Mouse (Mus musculus): Measurements from ENCODE around the gene Ficd. TPM values are rescaled to one million over a fixed set of nuclear protein-coding genes. Genes with fewer than 3 reads are reported as not detected.
A peak's percentile ranks its signal among the peaks of the same experiment; 100 is the strongest.

Ficd gene
- total RNA-seq, 1 experiment = 8.6 TPM

DNA sequence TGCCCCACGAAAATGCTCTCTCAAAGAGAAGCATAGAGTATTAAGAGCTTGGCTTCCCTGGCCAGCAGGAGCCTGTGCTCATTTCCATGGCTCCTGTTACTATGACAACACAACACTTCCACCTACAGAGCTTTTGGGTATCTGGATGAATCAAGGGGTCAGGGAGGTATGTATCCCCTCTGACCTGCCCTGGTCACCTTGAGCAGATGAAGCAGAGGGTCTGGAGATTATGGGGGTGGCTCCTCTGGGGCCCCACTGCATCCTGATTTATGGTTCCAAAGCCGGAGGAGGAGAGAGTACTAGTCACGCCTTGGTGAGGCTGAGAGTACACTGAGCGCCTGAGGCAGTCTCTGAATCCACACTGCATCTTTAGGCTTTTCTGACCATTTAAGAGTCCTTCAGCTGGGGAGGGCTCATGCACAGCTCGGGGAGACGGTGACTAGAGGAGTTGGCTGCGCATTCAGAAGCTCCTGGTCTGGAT, 4.9 kb upstream of the Ficd start:
- H3K9ac ChIP-seq (ENCODE audit: insufficient read depth, low read depth, low read length, poor library complexity, severe bottlenecking) = no peak overlapping the region
- no peak for DNase-seq (ENCODE audit: low read depth, low spot score)

DNA sequence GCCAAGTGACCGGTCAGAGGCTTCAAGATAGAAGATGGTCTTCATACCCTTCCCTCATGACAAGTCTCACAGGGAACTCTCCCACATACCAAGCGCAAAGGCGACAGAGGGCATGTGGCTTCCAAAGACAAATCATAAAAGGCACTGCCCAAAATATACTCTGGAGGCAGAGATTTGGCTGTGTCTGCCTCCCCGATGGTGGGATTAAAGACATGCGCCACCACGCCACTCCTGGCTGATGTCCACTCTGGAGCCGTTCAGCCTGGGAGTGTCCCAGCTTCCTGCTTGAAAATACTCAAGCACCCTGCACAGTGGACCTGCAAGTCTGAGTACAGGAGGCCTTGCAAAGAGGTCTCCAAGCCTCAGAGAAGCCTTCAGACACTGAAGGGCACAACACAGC, 4.4 kb upstream of the Ficd start:
- Histone ChIP-seq H3K9me3 (ENCODE audit: control insufficient read depth, insufficient read depth, low read depth, low read length) (no peaks in the 10 kb centered on the region), H3K4me3 (ENCODE audit: insufficient read depth in 1 of 2, low read depth in 1 of 2, low read length in 2 of 2, poor library complexity in 1 of 2, severe bottlenecking in 1 of 2) (no peak overlapping the region), H3K36me3 (ENCODE audit: control insufficient read depth, insufficient read depth, low read length, poor library complexity, severe bottlenecking) (no peaks in the 10 kb centered on the region), H3K9ac (ENCODE audit: insufficient read depth, low read depth, low read length, poor library complexity, severe bottlenecking) (no peak overlapping the region), H3K27ac (ENCODE audit: insufficient read depth, low read depth, low read length, poor library complexity, severe bottlenecking) (no peak overlapping the region), H3K4me1 (ENCODE audit: control insufficient read depth in 2 of 2, insufficient read depth in 2 of 2, low read length in 2 of 2, poor library complexity in 1 of 2) (peaks cover 0 to 7% of the 10 kb centered on the region in 2 experiments; a peak in 1 of 4 replicates)
- in situ Hi-C loops (cut with MboI; ENCODE audit: low sequenced_read_pairs in 2 of 2, unreplicated experiment in 2 of 2) = no loop called here
- TF ChIP-seq ZC3H11A (IDR thresholded peaks at IDR 0.05; ENCODE audit: borderline replicate concordance, low read depth, low read length) = no peak
- no peak for TF ChIP-seq MAFK (IDR thresholded peaks at IDR 0.05; ENCODE audit: insufficient read depth, low read depth, low read length)
- no peak for DNase-seq (ENCODE audit: low read depth, low spot score)

More for the DNA sequence above, 4.9 kb upstream of the Ficd start:
- Histone ChIP-seq H3K4me3 (ENCODE audit: insufficient read depth in 1 of 2, low read depth in 1 of 2, low read length in 2 of 2, poor library complexity in 1 of 2, severe bottlenecking in 1 of 2) (no peak overlapping the region), H3K9me3 (ENCODE audit: control insufficient read depth, insufficient read depth, low read depth, low read length) (no peaks in the 10 kb centered on the region), H3K27ac (ENCODE audit: insufficient read depth, low read depth, low read length, poor library complexity, severe bottlenecking) (no peak overlapping the region), H3K4me1 (ENCODE audit: control insufficient read depth in 2 of 2, insufficient read depth in 2 of 2, low read length in 2 of 2, poor library complexity in 1 of 2) (peaks cover 0 to 7% of the 10 kb centered on the region in 2 experiments; a peak in 1 of 4 replicates), H3K36me3 (ENCODE audit: control insufficient read depth, insufficient read depth, low read length, poor library complexity, severe bottlenecking) (no peaks in the 10 kb centered on the region)
- in situ Hi-C loops (cut with MboI; ENCODE audit: low sequenced_read_pairs in 2 of 2, unreplicated experiment in 2 of 2) = no loop called here
- TF ChIP-seq HCFC1 (IDR thresholded peaks at IDR 0.05; ENCODE audit: borderline replicate concordance, insufficient read depth, low read length) (no peak), ZC3H11A (IDR thresholded peaks at IDR 0.05; ENCODE audit: borderline replicate concordance, low read depth, low read length) (no peak), ZNF384 (IDR thresholded peaks at IDR 0.05; ENCODE audit: low read depth, low read length) (no peak), CHD2 (IDR thresholded peaks at IDR 0.05; ENCODE audit: low read depth, low read length) (no peak), MAFK (IDR thresholded peaks at IDR 0.05; ENCODE audit: insufficient read depth, low read depth, low read length) (no peak)

DNA sequence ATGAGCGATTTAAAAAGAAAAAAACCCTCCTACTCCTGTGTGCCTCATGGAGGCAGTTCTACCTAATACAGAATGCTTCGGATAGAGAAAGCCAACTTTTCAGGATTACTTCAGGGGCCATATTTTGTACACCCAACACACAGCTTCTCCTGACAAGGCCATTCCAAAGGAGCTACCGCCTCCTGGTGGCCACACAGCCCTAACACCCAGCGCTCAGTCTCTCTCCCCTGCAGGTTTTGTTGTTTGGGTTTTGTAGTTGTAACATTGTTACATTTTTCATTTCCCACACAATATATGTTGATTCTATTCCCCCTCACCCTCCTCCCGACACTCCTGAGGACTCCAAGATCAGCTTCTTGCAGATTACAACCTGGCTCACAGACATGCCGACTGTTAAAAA, 3.4 kb upstream of the Ficd start:
- in situ Hi-C loops (cut with MboI; ENCODE audit: low sequenced_read_pairs in 2 of 2, unreplicated experiment in 2 of 2) = no loop called here
- DNase-seq (ENCODE audit: low read depth, low spot score) = peak; percentile 53
- peaks cover 0 to 7% of the 10 kb centered on the region in 2 experiments; a peak in 1 of 4 replicates for H3K4me1 ChIP-seq (ENCODE audit: control insufficient read depth in 2 of 2, insufficient read depth in 2 of 2, low read length in 2 of 2, poor library complexity in 1 of 2)
- H3K36me3 ChIP-seq (ENCODE audit: control insufficient read depth, insufficient read depth, low read length, poor library complexity, severe bottlenecking) = no peaks in the 10 kb centered on the region; the same call in 1 of the 2 replicates
- no peak overlapping the region for H3K9ac ChIP-seq (ENCODE audit: insufficient read depth, low read depth, low read length, poor library complexity, severe bottlenecking)
- TF ChIP-seq MAFK (IDR thresholded peaks at IDR 0.05; ENCODE audit: insufficient read depth, low read depth, low read length) (no peak), ZC3H11A (IDR thresholded peaks at IDR 0.05; ENCODE audit: borderline replicate concordance, low read depth, low read length) (peak; percentile 99)
- no peak overlapping the region for H3K27ac ChIP-seq (ENCODE audit: insufficient read depth, low read depth, low read length, poor library complexity, severe bottlenecking)
- H3K4me3 ChIP-seq (ENCODE audit: insufficient read depth in 1 of 2, low read depth in 1 of 2, low read length in 2 of 2, poor library complexity in 1 of 2, severe bottlenecking in 1 of 2) = no peak overlapping the region
- H3K9me3 ChIP-seq (ENCODE audit: control insufficient read depth, insufficient read depth, low read depth, low read length) = no peaks in the 10 kb centered on the region

DNA sequence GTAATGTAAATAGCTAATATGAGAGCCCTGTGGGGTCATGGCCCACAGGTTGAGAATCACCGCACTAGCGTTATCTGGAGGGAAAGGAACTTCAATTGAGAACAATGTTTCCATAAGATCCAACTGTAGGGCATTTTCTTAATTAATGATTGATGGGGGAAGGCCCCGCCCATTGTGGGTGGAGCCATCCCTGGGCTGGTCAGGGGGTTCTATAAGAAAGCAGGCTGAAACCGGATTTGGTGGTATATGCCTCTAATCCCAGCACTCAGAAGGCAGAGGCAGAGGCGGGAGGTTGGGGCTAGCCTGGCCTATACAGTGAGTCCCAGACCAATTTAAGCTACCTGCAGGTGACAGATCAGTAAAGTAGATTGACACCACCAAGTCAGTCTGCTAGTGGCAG, 1.2 kb upstream of the Ficd start:
- DNase-seq (ENCODE audit: low read depth, low spot score) = no peak
- Histone ChIP-seq H3K27ac (ENCODE audit: insufficient read depth, low read depth, low read length, poor library complexity, severe bottlenecking) (peak overlapping the region; percentile 87), H3K9me3 (ENCODE audit: control insufficient read depth, insufficient read depth, low read depth, low read length) (no peaks in the 10 kb centered on the region), H3K4me1 (ENCODE audit: control insufficient read depth in 2 of 2, insufficient read depth in 2 of 2, low read length in 2 of 2, poor library complexity in 1 of 2) (peaks cover 0 to 11% of the 10 kb centered on the region in 2 experiments; a peak in 1 of 4 replicates), H3K9ac (ENCODE audit: insufficient read depth, low read depth, low read length, poor library complexity, severe bottlenecking) (peak overlapping the region; percentile 77), H3K4me3 (ENCODE audit: insufficient read depth in 1 of 2, low read depth in 1 of 2, low read length in 2 of 2, poor library complexity in 1 of 2, severe bottlenecking in 1 of 2) (peak overlapping the region in 1 of 2 experiments; percentile 97; a peak in 1 of 4 replicates), H3K36me3 (ENCODE audit: control insufficient read depth, insufficient read depth, low read length, poor library complexity, severe bottlenecking) (peaks cover 11% of the 10 kb centered on the region; the same call in 1 of the 2 replicates)
- TF ChIP-seq ZC3H11A (IDR thresholded peaks at IDR 0.05; ENCODE audit: borderline replicate concordance, low read depth, low read length) (no peak), MAFK (IDR thresholded peaks at IDR 0.05; ENCODE audit: insufficient read depth, low read depth, low read length) (no peak), HCFC1 (IDR thresholded peaks at IDR 0.05; ENCODE audit: borderline replicate concordance, insufficient read depth, low read length) (no peak), CHD2 (IDR thresholded peaks at IDR 0.05; ENCODE audit: low read depth, low read length) (no peak), ZNF384 (IDR thresholded peaks at IDR 0.05; ENCODE audit: low read depth, low read length) (no peak)
- in situ Hi-C loops (cut with MboI; ENCODE audit: low sequenced_read_pairs in 2 of 2, unreplicated experiment in 2 of 2) = no loop called here

DNA sequence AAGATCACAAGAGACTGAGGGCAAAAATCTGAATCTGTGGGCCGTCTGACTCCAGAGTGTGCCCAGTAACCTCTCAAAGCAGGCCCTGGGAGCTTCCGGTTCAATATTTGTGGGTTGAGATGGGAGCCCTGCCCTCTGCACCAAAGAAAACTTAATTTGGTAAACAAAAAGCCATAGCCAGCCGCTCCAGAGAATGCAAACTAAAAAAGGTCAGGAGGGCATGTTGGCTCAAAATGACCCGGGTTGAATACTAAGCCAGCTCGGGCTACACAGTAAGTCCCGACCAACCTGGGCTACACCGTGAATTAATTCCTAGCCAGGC, 619 bp upstream of the Ficd start:
- DNase-seq (ENCODE audit: low read depth, low spot score) = no peak
- Histone ChIP-seq H3K9ac (ENCODE audit: insufficient read depth, low read depth, low read length, poor library complexity, severe bottlenecking) (peak overlapping the region; percentile 77), H3K36me3 (ENCODE audit: control insufficient read depth, insufficient read depth, low read length, poor library complexity, severe bottlenecking) (peaks cover 11% of the 10 kb centered on the region; the same call in 1 of the 2 replicates), H3K9me3 (ENCODE audit: control insufficient read depth, insufficient read depth, low read depth, low read length) (no peaks in the 10 kb centered on the region), H3K4me3 (ENCODE audit: insufficient read depth in 1 of 2, low read depth in 1 of 2, low read length in 2 of 2, poor library complexity in 1 of 2, severe bottlenecking in 1 of 2) (peak overlapping the region; percentile 53 to 97), H3K4me1 (ENCODE audit: control insufficient read depth in 2 of 2, insufficient read depth in 2 of 2, low read length in 2 of 2, poor library complexity in 1 of 2) (peaks cover 0 to 11% of the 10 kb centered on the region in 2 experiments; a peak in 1 of 4 replicates), H3K27ac (ENCODE audit: insufficient read depth, low read depth, low read length, poor library complexity, severe bottlenecking) (peak overlapping the region; percentile 87)
- in situ Hi-C loops (cut with MboI; ENCODE audit: low sequenced_read_pairs in 2 of 2, unreplicated experiment in 2 of 2) = no loop called here
- TF ChIP-seq ZNF384 (IDR thresholded peaks at IDR 0.05; ENCODE audit: low read depth, low read length) = no peak
- TF ChIP-seq CHD2 (IDR thresholded peaks at IDR 0.05; ENCODE audit: low read depth, low read length) = no peak
- TF ChIP-seq HCFC1 (IDR thresholded peaks at IDR 0.05; ENCODE audit: borderline replicate concordance, insufficient read depth, low read length) = no peak
- TF ChIP-seq MAFK (IDR thresholded peaks at IDR 0.05; ENCODE audit: insufficient read depth, low read depth, low read length) = no peak
- no peak for TF ChIP-seq ZC3H11A (IDR thresholded peaks at IDR 0.05; ENCODE audit: borderline replicate concordance, low read depth, low read length)

Data from ES-E14 (cell line).